Mouse (Mus musculus): ENCODE data around the gene Ctf1. TPM values are rescaled to one million over a fixed set of nuclear protein-coding genes. Genes with fewer than 3 reads are reported as not detected.
"Not testable (repeated sequence)": the region's sequence is repeated elsewhere in the genome, so short reads cannot be mapped to it uniquely, and the experiment has no call there.

Gene Ctf1
- polyA plus RNA-seq, 1 experiment from 2014 or later, result 4.1 TPM

DNA sequence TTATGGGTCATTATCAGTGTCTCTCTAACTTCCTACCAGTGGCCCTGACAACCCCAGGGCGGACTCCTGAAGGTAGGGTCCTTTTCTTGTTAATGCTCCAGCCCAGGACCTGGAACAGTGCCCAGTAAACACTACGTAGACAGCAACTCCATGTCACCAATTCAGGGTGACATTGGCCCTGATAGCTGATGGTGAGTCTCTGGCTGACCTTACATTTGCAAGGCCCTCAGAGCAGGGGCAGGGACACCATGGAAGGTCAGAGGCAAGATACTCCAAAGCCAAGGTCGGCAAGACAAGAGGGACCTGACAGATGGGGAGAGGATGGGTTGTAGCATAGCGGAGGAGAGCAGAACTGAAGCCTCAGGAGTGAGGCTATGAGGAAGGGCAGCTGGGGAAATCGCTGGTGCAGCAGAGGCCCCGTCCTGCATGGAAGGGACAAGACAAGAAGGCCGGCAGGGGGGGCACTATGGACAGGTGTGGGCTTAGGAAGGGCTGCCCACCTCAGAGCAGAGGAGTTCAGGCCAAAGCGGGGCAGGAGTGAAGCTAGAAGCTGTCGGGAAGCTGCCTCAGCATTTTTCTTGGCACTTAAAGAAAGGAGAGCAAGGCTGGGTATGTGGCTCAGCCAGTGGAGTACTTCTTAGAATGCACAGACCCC is 22.8 kb upstream of the Ctf1 start:
- TF ChIP-seq CTCF (IDR thresholded peaks at IDR 0.05; ENCODE audit: low read depth), result no peak
- no peaks in the 10 kb centered on the region for H3K9me3 ChIP-seq (ENCODE audit: control insufficient read depth)
- H3K9ac ChIP-seq (ENCODE audit: low read depth, low read length), result no peak overlapping the region
- H3K4me3 ChIP-seq (ENCODE audit: low read depth, low read length), result no peak overlapping the region
- H3K36me3 ChIP-seq (ENCODE audit: control insufficient read depth, insufficient read depth), result no peaks in the 10 kb centered on the region
- H3K27ac ChIP-seq (ENCODE audit: low read depth, low read length), result no peak overlapping the region
- peaks cover 8% of the 10 kb centered on the region; the same call in 1 of the 2 replicates for H3K4me1 ChIP-seq (replicated peaks; ENCODE audit: control insufficient read depth, insufficient read depth, low read length)
- ATAC-seq, result no peak
- 73% methylated on average over 9 of the region's 9 CpGs for WGBS
- no peak overlapping the region for H3K4me2 ChIP-seq (replicated peaks; ENCODE audit: low read depth)
- H3K27me3 ChIP-seq (replicated peaks; ENCODE audit: control insufficient read depth, insufficient read depth, low read length), result no peaks in the 10 kb centered on the region

DNA sequence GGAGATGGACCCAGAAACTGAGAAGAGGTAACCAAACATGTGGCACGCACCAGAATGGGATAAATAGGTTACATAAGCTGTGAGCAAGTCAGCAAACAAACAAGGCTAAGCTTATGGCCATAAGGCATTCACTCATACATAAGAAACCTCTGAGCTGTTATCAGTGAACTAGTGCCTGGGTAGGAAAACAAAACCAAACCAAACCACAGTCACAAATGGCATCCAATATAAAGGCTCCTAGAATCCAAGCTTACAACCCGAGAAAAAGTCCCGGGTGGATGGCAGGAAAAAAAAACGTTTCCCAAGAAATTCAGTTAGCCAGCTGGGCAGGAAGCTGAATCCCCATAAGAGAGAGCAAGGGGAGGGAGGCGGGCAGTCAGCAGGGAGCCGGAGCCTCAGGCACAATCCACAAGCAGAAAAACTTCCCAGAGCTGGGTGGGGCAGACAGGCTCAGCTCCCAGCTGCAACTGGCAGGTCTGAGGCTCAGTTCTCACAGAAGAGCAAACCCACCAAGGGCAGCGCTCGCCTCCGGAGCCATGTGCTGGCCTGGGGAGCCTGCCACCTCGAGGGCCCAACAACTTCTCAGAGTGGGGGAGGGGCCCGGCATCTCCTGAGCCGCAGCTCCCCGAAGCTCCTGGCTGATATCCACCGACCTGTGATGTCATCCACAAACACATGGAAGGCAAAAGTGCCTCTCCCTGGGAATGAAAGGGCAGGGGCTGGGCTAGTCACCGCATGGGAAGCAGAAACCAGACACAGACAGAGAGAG is 21.1 kb upstream of the Ctf1 start:
- peaks cover 8% of the 10 kb centered on the region; the same call in 1 of the 2 replicates for H3K4me1 ChIP-seq (replicated peaks; ENCODE audit: control insufficient read depth, insufficient read depth, low read length)
- no peaks in the 10 kb centered on the region for H3K27me3 ChIP-seq (replicated peaks; ENCODE audit: control insufficient read depth, insufficient read depth, low read length)
- H3K9me3 ChIP-seq (ENCODE audit: control insufficient read depth), result no peaks in the 10 kb centered on the region
- H3K36me3 ChIP-seq (ENCODE audit: control insufficient read depth, insufficient read depth), result no peaks in the 10 kb centered on the region
- TF ChIP-seq CTCF (IDR thresholded peaks at IDR 0.05; ENCODE audit: low read depth), result no peak; the same call in 1 of the 2 replicates
- H3K27ac ChIP-seq (ENCODE audit: low read depth, low read length), result peak overlapping the region; percentile 54
- H3K9ac ChIP-seq (ENCODE audit: low read depth, low read length), result peak overlapping the region; percentile 40
- ATAC-seq, result peak; percentile 75
- peak overlapping the region; percentile 64 for H3K4me2 ChIP-seq (replicated peaks; ENCODE audit: low read depth)
- 7% methylated on average over 15 of the region's 15 CpGs for whole genome bisulfite sequencing
- H3K4me3 ChIP-seq (ENCODE audit: low read depth, low read length), result peak overlapping the region; percentile 26

DNA sequence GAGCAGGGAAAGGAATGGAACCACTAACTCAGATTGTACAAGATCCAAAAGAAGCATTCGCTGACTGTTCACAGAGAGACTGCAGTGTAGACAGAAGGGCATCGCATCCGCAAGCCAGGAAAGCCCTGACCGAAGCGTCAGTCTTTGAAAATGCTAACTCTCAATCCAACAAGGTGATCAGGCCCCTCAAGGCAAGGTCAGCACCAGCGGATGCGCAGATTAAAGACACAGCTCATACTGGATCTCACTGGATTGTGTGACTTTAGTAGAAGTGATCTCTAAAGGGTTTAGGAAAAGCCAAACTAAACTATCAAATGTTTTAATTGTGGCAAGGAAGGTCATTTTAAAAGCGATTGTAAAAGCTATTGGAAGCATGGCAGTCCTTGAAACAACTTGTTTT is 19.2 kb upstream of the Ctf1 start:
- no peaks in the 10 kb centered on the region for H3K9me3 ChIP-seq (ENCODE audit: control insufficient read depth)
- no peaks in the 10 kb centered on the region for H3K36me3 ChIP-seq (ENCODE audit: control insufficient read depth, insufficient read depth)
- WGBS, result 97% methylated on average over 8 of the region's 8 CpGs
- TF ChIP-seq CTCF (IDR thresholded peaks at IDR 0.05; ENCODE audit: low read depth), result no peak
- no peak overlapping the region for H3K4me2 ChIP-seq (replicated peaks; ENCODE audit: low read depth)
- no peak overlapping the region for H3K27ac ChIP-seq (ENCODE audit: low read depth, low read length)
- no peaks in the 10 kb centered on the region for H3K27me3 ChIP-seq (replicated peaks; ENCODE audit: control insufficient read depth, insufficient read depth, low read length)
- no peak overlapping the region for H3K4me3 ChIP-seq (ENCODE audit: low read depth, low read length)
- H3K4me1 ChIP-seq (replicated peaks; ENCODE audit: control insufficient read depth, insufficient read depth, low read length), result peaks cover 8% of the 10 kb centered on the region; the same call in 1 of the 2 replicates
- H3K9ac ChIP-seq (ENCODE audit: low read depth, low read length), result no peak overlapping the region
- ATAC-seq, result no peak

DNA sequence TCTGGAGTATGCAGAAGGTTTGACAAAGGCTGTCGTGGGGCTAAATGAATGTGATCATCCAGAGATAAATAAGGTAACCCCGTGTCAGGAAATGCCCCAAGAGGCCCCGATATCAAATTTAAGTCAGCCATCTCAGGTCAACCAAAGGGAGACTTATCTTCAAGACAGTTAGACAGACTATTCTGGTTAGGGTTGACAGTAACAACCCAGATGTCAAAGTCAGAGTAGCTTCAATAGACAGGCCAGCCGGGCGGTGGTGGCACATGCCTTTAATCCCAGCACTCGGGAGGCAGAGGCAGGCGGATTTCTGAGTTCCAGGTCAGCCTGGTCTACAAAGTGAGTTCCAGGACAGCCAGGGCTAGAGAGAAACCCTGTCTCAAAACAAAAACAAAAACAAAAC is 18.8 kb upstream of the Ctf1 start:
- WGBS, result 94% methylated on average over 7 of the region's 7 CpGs
- not testable (repeated sequence) for H3K4me3 ChIP-seq (ENCODE audit: low read depth, low read length); H3K36me3 ChIP-seq (ENCODE audit: control insufficient read depth, insufficient read depth); H3K4me2 ChIP-seq (replicated peaks; ENCODE audit: low read depth); H3K27me3 ChIP-seq (replicated peaks; ENCODE audit: control insufficient read depth, insufficient read depth, low read length); ATAC-seq; H3K4me1 ChIP-seq (replicated peaks; ENCODE audit: control insufficient read depth, insufficient read depth, low read length); H3K9me3 ChIP-seq (ENCODE audit: control insufficient read depth); H3K27ac ChIP-seq (ENCODE audit: low read depth, low read length); H3K9ac ChIP-seq (ENCODE audit: low read depth, low read length)

DNA sequence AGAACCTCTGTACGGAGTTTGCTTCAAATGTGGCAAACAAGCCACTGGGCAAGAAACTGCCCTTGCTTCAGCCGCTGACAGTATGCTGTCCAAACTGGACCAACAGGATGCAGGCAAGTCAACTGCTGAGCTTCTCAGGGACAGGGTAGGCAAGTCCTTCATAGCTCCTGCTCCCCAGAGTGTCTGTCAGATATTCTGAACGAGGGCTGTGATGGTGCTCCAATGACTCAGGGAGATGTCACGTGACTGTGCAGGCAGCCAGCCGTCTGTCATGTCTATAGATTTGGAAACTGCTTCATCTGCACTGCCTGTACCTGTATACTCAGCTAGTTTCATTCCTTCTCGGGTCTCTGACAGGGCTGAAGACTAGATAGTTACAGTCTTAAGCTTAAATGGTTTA is 13.6 kb upstream of the Ctf1 start:
- no peaks in the 10 kb centered on the region for H3K9me3 ChIP-seq (ENCODE audit: control insufficient read depth)
- ATAC-seq, result no peak
- peaks cover 14% of the 10 kb centered on the region; the same call in 1 of the 2 replicates for H3K36me3 ChIP-seq (ENCODE audit: control insufficient read depth, insufficient read depth)
- H3K27ac ChIP-seq (ENCODE audit: low read depth, low read length), result no peak overlapping the region
- no peak overlapping the region for H3K9ac ChIP-seq (ENCODE audit: low read depth, low read length)
- no peaks in the 10 kb centered on the region for H3K4me1 ChIP-seq (replicated peaks; ENCODE audit: control insufficient read depth, insufficient read depth, low read length)
- 71% methylated on average over 6 of the region's 6 CpGs for WGBS
- no peak overlapping the region for H3K4me2 ChIP-seq (replicated peaks; ENCODE audit: low read depth)
- H3K4me3 ChIP-seq (ENCODE audit: low read depth, low read length), result no peak overlapping the region
- no peak for TF ChIP-seq CTCF (IDR thresholded peaks at IDR 0.05; ENCODE audit: low read depth)
- H3K27me3 ChIP-seq (replicated peaks; ENCODE audit: control insufficient read depth, insufficient read depth, low read length), result no peaks in the 10 kb centered on the region

DNA sequence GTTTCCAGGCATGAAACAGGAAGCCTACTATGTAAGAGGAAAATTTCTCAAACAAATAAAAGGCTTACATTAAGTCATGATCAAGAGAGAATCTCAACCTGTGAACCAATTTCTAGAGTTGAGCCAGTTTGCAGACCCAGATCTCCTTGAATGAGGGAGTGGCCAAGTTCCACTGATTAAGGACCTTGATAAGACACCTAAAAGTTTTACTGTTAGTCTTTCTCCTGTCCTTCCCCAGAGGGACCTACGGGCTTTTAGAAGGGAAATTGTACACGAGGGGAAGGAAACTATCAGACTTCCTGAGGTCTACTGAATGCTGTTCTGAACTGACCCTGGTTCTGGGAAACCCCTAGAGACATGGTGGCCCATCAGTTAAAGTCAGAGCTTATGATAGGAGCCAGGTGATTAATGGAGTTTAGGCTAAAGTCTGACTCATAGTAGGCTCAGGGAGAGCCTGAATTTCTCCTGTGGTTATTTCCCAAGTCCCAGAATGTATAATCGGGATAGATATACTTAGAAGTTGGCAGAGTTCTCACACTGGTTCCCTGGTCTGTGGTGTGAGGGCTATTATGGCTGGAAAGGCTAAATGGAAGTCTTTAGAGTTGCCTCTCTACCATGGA is 11.7 kb upstream of the Ctf1 start:
- Histone ChIP-seq H3K4me2 (replicated peaks; ENCODE audit: low read depth) (no peak overlapping the region), H3K9me3 (ENCODE audit: control insufficient read depth) (no peaks in the 10 kb centered on the region), H3K9ac (ENCODE audit: low read depth, low read length) (no peak overlapping the region), H3K27me3 (replicated peaks; ENCODE audit: control insufficient read depth, insufficient read depth, low read length) (no peaks in the 10 kb centered on the region), H3K4me3 (ENCODE audit: low read depth, low read length) (no peak overlapping the region), H3K27ac (ENCODE audit: low read depth, low read length) (no peak overlapping the region), H3K4me1 (replicated peaks; ENCODE audit: control insufficient read depth, insufficient read depth, low read length) (no peaks in the 10 kb centered on the region), H3K36me3 (ENCODE audit: control insufficient read depth, insufficient read depth) (peaks cover 30% of the 10 kb centered on the region; the same call in 1 of the 2 replicates)
- no peak for TF ChIP-seq CTCF (IDR thresholded peaks at IDR 0.05; ENCODE audit: low read depth)
- 77% methylated on average over 3 of the region's 3 CpGs for WGBS
- ATAC-seq, result no peak

Measured in intestine, postnatal 0 days (tissue).